Mouse (Mus musculus) kidney, adult 9 months (tissue): ENCODE measurements around the gene BC034090.

Source experiments
- DNase-seq: peaks from one replicate; pipeline ENCODE4 v3.0.0; 2022

Gene BC034090

GRCm38 (mm10) chr1:155241701-155242487 lies 2.4 kb downstream of the BC034090 start:
- DNase-seq: peak; percentile 64

GRCm38 (mm10) chr1:155239962-155240717 lies 4.1 kb downstream of the BC034090 start:
- DNase-seq: no peak

GRCm38 (mm10) chr1:155239169-155239568 lies 5.1 kb downstream of the BC034090 start:
- no peak for DNase-seq

GRCm38 (mm10) chr1:155238126-155238525 lies 6.1 kb downstream of the BC034090 start:
- DNase-seq: peak; percentile 87

- no peak for DNase-seq
These were observed 6.9 kb downstream of the BC034090 start for GRCm38 (mm10) chr1:155237390-155237789.

- no peak for DNase-seq
These were observed 7.8 kb downstream of the BC034090 start for GRCm38 (mm10) chr1:155236306-155237024.

GRCm38 (mm10) chr1:155235641-155236040 lies 8.6 kb downstream of the BC034090 start:
- DNase-seq: no peak

- DNase-seq: peak; percentile 76
These were observed 10.2 kb downstream of the BC034090 start for GRCm38 (mm10) chr1:155233931-155234607.

- DNase-seq: no peak
These were observed 10.9 kb downstream of the BC034090 start for GRCm38 (mm10) chr1:155233378-155233777.

GRCm38 (mm10) chr1:155232786-155233185 lies 11.5 kb downstream of the BC034090 start:
- no peak for DNase-seq

GRCm38 (mm10) chr1:155232385-155232784 lies 11.9 kb downstream of the BC034090 start:
- DNase-seq: peak; percentile 75

- DNase-seq: no peak
These were observed 14.5 kb downstream of the BC034090 start for GRCm38 (mm10) chr1:155229464-155230411.

GRCm38 (mm10) chr1:155223849-155224554 lies 20.2 kb downstream of the BC034090 start:
- peak; percentile 93 for DNase-seq

GRCm38 (mm10) chr1:155223036-155223435 lies 21.2 kb downstream of the BC034090 start:
- no peak for DNase-seq

- no peak for DNase-seq
These were observed 22.1 kb downstream of the BC034090 start for GRCm38 (mm10) chr1:155222101-155222669.

- DNase-seq: peak; percentile 65
These were observed 25.3 kb downstream of the BC034090 start for GRCm38 (mm10) chr1:155218924-155219323.

GRCm38 (mm10) chr1:155217865-155218541 lies 26.2 kb downstream of the BC034090 start:
- peak; percentile 61 for DNase-seq

GRCm38 (mm10) chr1:155216844-155217243 lies 27.4 kb downstream of the BC034090 start:
- DNase-seq: no peak

GRCm38 (mm10) chr1:155216313-155216712 lies 27.9 kb downstream of the BC034090 start:
- peak; percentile 89 for DNase-seq
